Mouse (Mus musculus): Measurements from ENCODE around the gene Hesx1.

DNA sequence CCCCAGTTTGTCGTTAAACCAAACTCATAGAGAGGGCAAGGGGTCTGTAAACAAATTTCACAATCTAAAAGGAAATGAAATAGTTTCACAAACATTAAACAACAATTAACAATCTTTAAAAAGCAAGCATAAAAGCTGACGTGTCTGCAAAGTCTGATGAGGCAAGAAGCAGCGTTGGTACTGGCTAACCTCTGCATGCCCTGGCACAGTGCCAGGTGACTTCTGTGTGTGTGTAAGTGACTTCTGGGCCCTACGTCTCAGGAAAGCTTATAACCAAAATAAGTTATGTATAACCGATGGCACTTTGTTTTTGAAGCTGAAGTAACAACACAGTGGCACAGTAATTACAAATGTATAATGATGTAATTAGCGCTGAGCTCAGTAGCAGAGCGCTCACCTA is 10.7 kb downstream of the Hesx1 start:
- TF ChIP-seq EP300 (IDR thresholded peaks at IDR 0.05; ENCODE audit: low read depth) (no peak), CTCF (IDR thresholded peaks at IDR 0.05; ENCODE audit: low read depth) (no peak)

Measured in heart, postnatal 0 days (tissue).